Mouse (Mus musculus) layer of hippocampus, postnatal 36 days (tissue): Measurements from ENCODE around the gene Ccar1. TPM values are rescaled to one million over a fixed set of nuclear protein-coding genes. Genes with fewer than 3 reads are reported as not detected.
"Not testable (repeated sequence)": the region's sequence is repeated elsewhere in the genome, so short reads cannot be mapped to it uniquely, and the experiment has no call there.

Source experiments
- DNase-seq, 2 experiments: peaks; one replicate each; pipeline ENCODE4 v3.0.0; 2022
- total RNA-seq, 2 experiments: library from RNA; stranded (reverse); gene quantifications; 2 replicates each; pipeline ENCODE4 v1.2.3; 2021

Ccar1 gene
- 10 to 100 TPM; 54.6 to 73.1 TPM for total RNA-seq

- peak; percentile 98 to 99 for DNase-seq
Observed at GRCm38 (mm10) chr10:62792177-62793090, at the start of gene Ccar1. TSS of gene Ccar1 (minus strand) at chr10:62792286.

DNA sequence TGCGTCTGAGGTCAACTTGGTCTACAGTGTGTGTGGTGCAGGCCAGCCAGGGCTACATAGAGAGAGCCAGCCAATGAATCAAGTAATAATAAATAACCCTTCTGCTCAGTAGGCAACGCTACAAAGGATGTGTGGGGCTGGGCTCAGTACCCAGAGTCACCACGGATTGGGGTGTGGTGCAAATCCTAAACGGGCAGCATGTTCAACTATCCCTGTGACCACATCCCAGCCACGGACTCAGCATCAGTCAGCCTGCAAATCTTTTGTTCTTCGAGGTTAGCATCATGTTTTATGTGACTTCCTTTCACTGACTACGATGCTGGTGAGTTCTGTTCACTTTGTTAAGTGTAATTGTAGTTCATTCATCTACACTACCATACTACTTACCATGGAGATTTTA is 48.6 kb upstream of the Ccar1 start:
- no peak for DNase-seq

GRCm38 (mm10) chr10:62837987-62838386 is 45.9 kb upstream of the Ccar1 start:
- DNase-seq, result no peak

- no peak for DNase-seq
Observed at GRCm38 (mm10) chr10:62832783-62833182, 40.7 kb upstream of the Ccar1 start.

DNA sequence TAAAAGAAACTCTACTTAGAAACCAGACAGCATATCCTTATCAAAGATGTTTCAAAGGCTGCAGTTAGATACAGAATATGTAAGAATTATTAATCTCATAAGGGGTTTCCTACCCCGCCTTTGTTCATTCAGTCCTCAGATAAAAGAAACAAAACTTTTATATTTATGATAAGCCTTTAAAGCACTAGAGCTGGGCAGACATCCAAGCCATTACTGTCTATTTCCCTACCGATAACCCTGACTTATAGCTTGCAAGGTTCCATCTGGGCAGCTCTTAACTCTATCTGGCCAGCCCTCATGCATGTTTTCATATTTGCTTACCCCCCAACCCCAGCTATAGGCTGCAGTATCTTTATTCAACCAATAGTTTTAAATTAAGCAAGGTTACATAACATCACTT is 39.5 kb upstream of the Ccar1 start:
- DNase-seq, result no peak

GRCm38 (mm10) chr10:62824474-62824873 is 32.4 kb upstream of the Ccar1 start:
- no peak for DNase-seq

DNA sequence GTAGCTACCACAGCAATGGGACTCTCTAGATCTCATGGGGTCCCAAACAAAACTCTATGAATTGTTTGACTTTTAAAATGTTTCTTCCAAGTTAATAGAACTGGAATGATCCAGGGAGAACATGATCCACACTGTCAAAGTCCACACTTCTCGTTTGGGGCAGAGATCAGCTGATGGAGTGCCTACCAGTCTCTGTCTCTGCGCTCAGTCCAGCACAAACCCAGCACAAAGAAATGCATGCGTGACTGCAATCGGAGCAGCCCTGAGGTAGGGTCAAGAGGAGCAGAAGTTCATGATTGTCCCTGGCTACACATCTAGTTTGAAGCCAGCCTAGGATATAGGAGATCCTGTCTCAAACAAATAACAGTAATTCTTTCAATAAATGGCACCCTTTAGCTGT is 31.3 kb upstream of the Ccar1 start:
- no peak for DNase-seq

GRCm38 (mm10) chr10:62810010-62810409 is 17.9 kb upstream of the Ccar1 start:
- no peak for DNase-seq

DNA sequence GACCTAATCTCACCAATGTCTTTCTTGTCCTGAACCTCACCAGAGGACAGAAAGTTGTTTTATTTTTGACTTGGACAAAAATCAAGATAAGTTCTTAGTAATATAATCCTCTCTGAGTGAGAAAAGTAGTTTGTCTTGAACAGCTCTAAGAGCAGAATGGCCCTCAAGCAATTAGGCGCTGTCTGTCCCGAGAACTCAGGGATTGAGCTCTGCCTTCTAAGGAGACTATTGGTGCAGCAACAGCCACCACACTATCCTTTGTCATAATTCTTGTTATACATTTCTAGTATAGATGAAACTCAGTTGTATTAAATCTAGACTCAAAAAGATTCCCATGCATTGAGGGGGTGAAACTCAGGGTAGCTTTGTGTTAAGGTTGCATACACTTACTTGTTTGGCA is 16.7 kb upstream of the Ccar1 start:
- DNase-seq, result no peak

- DNase-seq, result no peak
Observed at GRCm38 (mm10) chr10:62808316-62808715, 16.2 kb upstream of the Ccar1 start.

DNA sequence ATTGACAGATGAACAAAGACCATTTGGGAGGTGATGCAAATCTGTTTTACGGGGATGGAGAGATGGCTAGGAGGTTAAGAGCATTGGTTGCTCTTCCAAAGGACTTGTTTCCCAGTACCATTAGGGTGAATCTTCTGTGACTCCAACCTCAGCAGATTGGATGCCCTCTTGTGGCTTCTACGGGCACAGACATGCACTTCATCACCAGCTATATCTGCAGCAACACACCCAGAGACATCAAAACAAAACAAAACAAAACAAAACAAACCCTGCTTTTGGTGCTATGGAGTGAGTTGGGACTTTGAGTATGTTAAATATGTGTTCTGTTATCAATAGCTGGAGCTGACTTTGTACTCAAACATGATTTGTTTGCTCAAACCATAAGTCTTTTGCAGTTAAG is 12.0 kb upstream of the Ccar1 start:
- no peak for DNase-seq

- no peak for DNase-seq
Observed at GRCm38 (mm10) chr10:62803296-62803695, 11.2 kb upstream of the Ccar1 start.

DNA sequence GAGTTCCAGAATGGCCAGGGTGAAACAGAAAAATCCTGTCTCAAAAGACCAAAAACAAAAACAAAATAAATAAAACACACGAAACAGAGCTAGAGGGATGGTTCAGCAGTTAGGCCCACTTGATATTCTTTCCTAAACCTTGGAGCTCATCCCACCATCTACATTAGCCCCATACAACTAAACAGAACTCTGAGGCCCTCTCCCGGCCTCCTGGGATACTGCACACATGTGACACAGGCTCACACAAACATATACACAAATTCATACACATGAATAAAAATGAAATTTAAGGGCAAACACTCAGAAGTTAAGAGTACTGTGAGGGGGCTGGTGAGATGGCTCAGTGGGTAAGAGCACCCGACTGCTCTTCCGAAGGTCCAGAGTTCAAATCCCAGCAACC is 2.1 kb upstream of the Ccar1 start:
- DNase-seq, result no peak

GRCm38 (mm10) chr10:62793091-62793453 is 986 bp upstream of the Ccar1 start:
- no peak for DNase-seq

GRCm38 (mm10) chr10:62791251-62792176 is 572 bp downstream of the Ccar1 start:
- peak in 1 of 2 experiments; percentile 27 for DNase-seq

DNA sequence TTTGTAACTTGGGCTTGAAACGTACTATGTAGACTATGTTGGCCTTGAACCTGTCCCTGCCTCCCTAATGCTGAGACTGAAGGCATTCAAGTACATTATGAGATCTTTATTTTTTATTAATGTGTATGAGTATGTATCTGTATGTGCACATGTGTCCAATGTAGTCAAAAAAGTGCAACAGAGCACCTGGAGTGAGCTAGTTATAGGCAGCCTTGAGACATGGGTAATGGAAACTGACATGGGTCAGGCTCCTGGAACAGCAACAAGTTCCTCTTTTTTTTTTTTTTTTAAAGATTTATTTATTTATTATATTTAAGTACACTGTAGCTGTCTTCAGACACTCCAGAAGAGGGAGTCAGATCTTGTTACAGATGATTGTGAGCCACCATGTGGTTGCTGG is 10.3 kb downstream of the Ccar1 start:
- DNase-seq, result not testable (repeated sequence)

GRCm38 (mm10) chr10:62750781-62751180 is 41.3 kb downstream of the Ccar1 start:
- no peak for DNase-seq

GRCm38 (mm10) chr10:62739961-62740737 is 51.9 kb downstream of the Ccar1 start:
- no peak for DNase-seq

GRCm38 (mm10) chr10:62736965-62737688 is 55.0 kb downstream of the Ccar1 start:
- no peak for DNase-seq

GRCm38 (mm10) chr10:62730826-62731225 is 61.3 kb downstream of the Ccar1 start:
- DNase-seq, result no peak

- peak; percentile 61 for DNase-seq
Observed at GRCm38 (mm10) chr10:62725771-62726687, 66.1 kb downstream of the Ccar1 start, which contains the start of gene Stox1. TSS of gene Stox1 (minus strand) at chr10:62726128.
